Mouse (Mus musculus) embryonic facial prominence, embryonic 14.5 days (tissue): ENCODE data around the gene Fto. TPM values are rescaled to one million over a fixed set of nuclear protein-coding genes. Genes with fewer than 3 reads are reported as not detected.
A peak's percentile ranks its signal among the peaks of the same experiment; 100 is the strongest.

Experiments used
- ATAC-seq: fragments of 200-750 bp; cut with Nextera tagmentation; 2 replicates; pipeline ENCODE4 v1.8.0; 2017; ENCODE audit warnings: low read depth, moderate number of reproducible peaks, moderate TSS enrichment
- DNase-seq: peaks from one replicate; pipeline ENCODE4 v3.0.0-alpha.2; 2015; ENCODE audit warnings: low spot score
- H3K27ac ChIP-seq: fragments of 300-500 bp; sonication (generic); replicated peaks from 2 replicates; pipeline ENCODE4 v1.5.1; 2014; ENCODE audit warnings: low read depth, mild to moderate bottlenecking, low read length, moderate library complexity
- H3K27me3 ChIP-seq: fragments of 300-500 bp; sonication (generic); replicated peaks from 2 replicates; pipeline ENCODE4 v1.6.1; 2014; ENCODE audit warnings: low read length; ENCODE audit not compliant: control insufficient read depth, insufficient read depth
- H3K36me3 ChIP-seq: fragments of 300-500 bp; sonication (generic); 2 replicates; pipeline ENCODE4 v1.6.1; 2014; ENCODE audit warnings: low read length, mixed read lengths; ENCODE audit not compliant: control insufficient read depth, insufficient read depth
- H3K4me1 ChIP-seq: fragments of 300-500 bp; sonication (generic); 2 replicates; pipeline ENCODE4 v1.6.1; 2014; ENCODE audit warnings: antibody characterized with exemption, low read length; ENCODE audit not compliant: control insufficient read depth, insufficient read depth
- H3K4me2 ChIP-seq: fragments of 300-500 bp; sonication (generic); 2 replicates; pipeline ENCODE4 v1.6.1; 2014; ENCODE audit warnings: low read depth, mild to moderate bottlenecking, low read length, moderate library complexity, mixed read lengths
- H3K4me3 ChIP-seq: fragments of 300-500 bp; sonication (generic); 2 replicates; pipeline ENCODE4 v1.5.1; 2014; ENCODE audit warnings: low read depth, mild to moderate bottlenecking, low read length
- H3K9ac ChIP-seq: fragments of 300-500 bp; sonication (generic); 2 replicates; pipeline ENCODE4 v1.6.1; 2014; ENCODE audit warnings: low read depth, mild to moderate bottlenecking, low read length, moderate library complexity, mixed read lengths
- H3K9me3 ChIP-seq: fragments of 300-500 bp; sonication (generic); 2 replicates; pipeline ENCODE4 v1.6.1; 2016; ENCODE audit warnings: low read length; ENCODE audit not compliant: control insufficient read depth
- WGBS: fragments of 180-500 bp; shearing (Covaris S2); extraction: QIAGEN DNeasy Blood & Tissue Kit; methylation state at CpG from one replicate; pipeline ENCODE4 v1.1.7; 2014; 5-methylcytosine and 5-hydroxymethylcytosine counted together
- polyA plus RNA-seq: library from polyadenylated mRNA; unstranded; fragments of >200 nt; fragmentation: Nextera tagmentation; extraction: Ambion mirVana; gene quantifications from 2 replicates; pipeline ENCODE4 v1.2.1, GENCODE M21; 2014

Gene Fto
- polyA plus RNA-seq, 1 experiment from 2014 or later: 107 TPM

GRCm38 (mm10) chr8:91636887-91637286 is 323.6 kb downstream of the Fto start:
- no peak overlapping the region for H3K9ac ChIP-seq
- DNase-seq: no peak
- H3K9me3 ChIP-seq: no peaks in the 10 kb centered on the region
- H3K4me1 ChIP-seq: peaks cover 4% of the 10 kb centered on the region; the same call in 1 of the 2 replicates
- WGBS: 50% methylated on average over 6 of the region's 6 CpGs
- no peaks in the 10 kb centered on the region for H3K27me3 ChIP-seq
- no peak overlapping the region for H3K4me2 ChIP-seq
- no peaks in the 10 kb centered on the region for H3K36me3 ChIP-seq
- no peak overlapping the region for H3K27ac ChIP-seq
- H3K4me3 ChIP-seq: no peak overlapping the region
- no peak for ATAC-seq

- no peaks in the 10 kb centered on the region for H3K27me3 ChIP-seq
- ATAC-seq: no peak
Observed at GRCm38 (mm10) chr8:91637684-91638083, 324.4 kb downstream of the Fto start.

GRCm38 (mm10) chr8:91638256-91638655 is 324.9 kb downstream of the Fto start:
- WGBS: 68% methylated on average over 12 of the region's 12 CpGs
- no peaks in the 10 kb centered on the region for H3K27me3 ChIP-seq
- H3K36me3 ChIP-seq: no peaks in the 10 kb centered on the region
- peaks cover 4% of the 10 kb centered on the region; the same call in 1 of the 2 replicates for H3K4me1 ChIP-seq
- no peak overlapping the region for H3K4me3 ChIP-seq
- no peak overlapping the region for H3K9ac ChIP-seq
- no peak for ATAC-seq
- no peak overlapping the region for H3K27ac ChIP-seq
- H3K9me3 ChIP-seq: no peaks in the 10 kb centered on the region
- DNase-seq: no peak
- H3K4me2 ChIP-seq: no peak overlapping the region

More at GRCm38 (mm10) chr8:91637684-91638083, 324.4 kb downstream of the Fto start:
- Histone ChIP-seq H3K9me3 (no peaks in the 10 kb centered on the region), H3K9ac (no peak overlapping the region), H3K27ac (no peak overlapping the region), H3K4me3 (no peak overlapping the region), H3K4me1 (peaks cover 4% of the 10 kb centered on the region; the same call in 1 of the 2 replicates), H3K4me2 (no peak overlapping the region), H3K36me3 (no peaks in the 10 kb centered on the region)
- DNase-seq: no peak
- 83% methylated on average over 9 of the region's 9 CpGs for WGBS

GRCm38 (mm10) chr8:91640471-91640870 is 327.1 kb downstream of the Fto start:
- Histone ChIP-seq H3K4me1 (peaks cover 4% of the 10 kb centered on the region; the same call in 1 of the 2 replicates), H3K9ac (no peak overlapping the region), H3K27me3 (no peaks in the 10 kb centered on the region), H3K36me3 (no peaks in the 10 kb centered on the region), H3K9me3 (no peaks in the 10 kb centered on the region), H3K4me3 (no peak overlapping the region), H3K4me2 (no peak overlapping the region), H3K27ac (no peak overlapping the region)
- ATAC-seq (no peak), DNase-seq (no peak)
- 87% methylated on average over 7 of the region's 7 CpGs for WGBS

- H3K27me3 ChIP-seq: no peaks in the 10 kb centered on the region
- 38% methylated on average over 2 of the region's 2 CpGs for WGBS
- H3K9ac ChIP-seq: no peak overlapping the region
- H3K36me3 ChIP-seq: no peaks in the 10 kb centered on the region
- no peak overlapping the region for H3K4me3 ChIP-seq
- ATAC-seq (peak; percentile 27; the same call in 1 of the 2 replicates), DNase-seq (no peak)
- no peak overlapping the region for H3K4me2 ChIP-seq
- peaks cover 25% of the 10 kb centered on the region for H3K4me1 ChIP-seq
- H3K27ac ChIP-seq: no peak overlapping the region
- no peaks in the 10 kb centered on the region for H3K9me3 ChIP-seq
Observed at GRCm38 (mm10) chr8:91645484-91645883, 332.2 kb downstream of the Fto start.

GRCm38 (mm10) chr8:91647959-91648358 is 334.6 kb downstream of the Fto start:
- Histone ChIP-seq H3K4me1 (peaks cover 25% of the 10 kb centered on the region), H3K9ac (no peak overlapping the region)
- ATAC-seq: no peak

GRCm38 (mm10) chr8:91648776-91649175 is 335.5 kb downstream of the Fto start:
- Histone ChIP-seq H3K27me3 (no peaks in the 10 kb centered on the region), H3K9ac (no peak overlapping the region), H3K4me1 (peaks cover 25% of the 10 kb centered on the region), H3K4me2 (peak overlapping the region; percentile 21; the same call in 1 of the 2 replicates), H3K9me3 (no peaks in the 10 kb centered on the region), H3K4me3 (no peak overlapping the region), H3K36me3 (no peaks in the 10 kb centered on the region), H3K27ac (no peak overlapping the region)
- ATAC-seq (no peak), DNase-seq (peak; percentile 72)
- WGBS: 8% methylated on average over 9 of the region's 9 CpGs

More at GRCm38 (mm10) chr8:91647959-91648358, 334.6 kb downstream of the Fto start:
- H3K27me3 ChIP-seq: no peaks in the 10 kb centered on the region
- H3K4me3 ChIP-seq: no peak overlapping the region
- DNase-seq: no peak
- H3K36me3 ChIP-seq: no peaks in the 10 kb centered on the region
- H3K9me3 ChIP-seq: no peaks in the 10 kb centered on the region
- H3K4me2 ChIP-seq: no peak overlapping the region
- WGBS: 38% methylated on average over 11 of the region's 11 CpGs
- no peak overlapping the region for H3K27ac ChIP-seq

GRCm38 (mm10) chr8:91653561-91653960 is 340.2 kb downstream of the Fto start:
- Histone ChIP-seq H3K9ac (no peak overlapping the region), H3K4me1 (peaks cover 8% of the 10 kb centered on the region), H3K36me3 (no peaks in the 10 kb centered on the region), H3K4me3 (no peak overlapping the region), H3K4me2 (no peak overlapping the region), H3K27ac (no peak overlapping the region), H3K27me3 (no peaks in the 10 kb centered on the region), H3K9me3 (no peaks in the 10 kb centered on the region)
- DNase-seq (no peak), ATAC-seq (no peak)
- WGBS: 60% methylated on average over 3 of the region's 3 CpGs

- Histone ChIP-seq H3K4me3 (no peak overlapping the region), H3K9me3 (no peaks in the 10 kb centered on the region), H3K27ac (no peak overlapping the region), H3K4me2 (no peak overlapping the region), H3K9ac (no peak overlapping the region), H3K4me1 (peaks cover 3% of the 10 kb centered on the region; the same call in 1 of the 2 replicates), H3K27me3 (no peaks in the 10 kb centered on the region), H3K36me3 (no peaks in the 10 kb centered on the region)
- 75% methylated on average over 9 of the region's 9 CpGs for WGBS
- ATAC-seq: no peak
- DNase-seq: no peak
Observed at GRCm38 (mm10) chr8:91657381-91657780, 344.1 kb downstream of the Fto start.
